Mouse (Mus musculus) intestine, embryonic 14.5 days (tissue): Measurements from ENCODE around the gene Slc17a9. TPM values are rescaled to one million over a fixed set of nuclear protein-coding genes. Genes with fewer than 3 reads are reported as not detected.
"Not testable (repeated sequence)": the region's sequence is repeated elsewhere in the genome, so short reads cannot be mapped to it uniquely, and the experiment has no call there.

Experiments used
- ATAC-seq: fragments of 200-750 bp; cut with Nextera tagmentation; replicated peaks from 2 replicates; pipeline ENCODE4 v1.8.0; 2017; ENCODE audit warnings: low read depth, moderate number of reproducible peaks, moderate TSS enrichment, moderate library complexity; ENCODE audit not compliant: low FRiP score, low TSS enrichment
- DNase-seq: peaks from one replicate; pipeline ENCODE4 v3.0.0-alpha.2; 2018; ENCODE audit warnings: low spot score
- H3K27ac ChIP-seq: fragments of 300-500 bp; sonication (generic); 2 replicates; pipeline ENCODE4 v1.5.1; 2014; ENCODE audit warnings: low read depth, mild to moderate bottlenecking, control low read depth
- H3K27me3 ChIP-seq: fragments of 300-500 bp; sonication (generic); replicated peaks from 2 replicates; pipeline ENCODE4 v1.6.1; 2014; ENCODE audit warnings: low read length, control low read depth; ENCODE audit not compliant: control insufficient read depth, insufficient read depth
- H3K36me3 ChIP-seq: fragments of 300-500 bp; sonication (generic); 2 replicates; pipeline ENCODE4 v1.6.1; 2014; ENCODE audit warnings: low read length, control low read depth; ENCODE audit not compliant: control insufficient read depth, insufficient read depth
- H3K4me1 ChIP-seq: fragments of 300-500 bp; sonication (generic); replicated peaks from 2 replicates; pipeline ENCODE4 v1.6.1; 2014; ENCODE audit warnings: low read length, control low read depth, mixed read lengths; ENCODE audit not compliant: control insufficient read depth, insufficient read depth
- H3K4me2 ChIP-seq: fragments of 300-500 bp; sonication (generic); 2 replicates; pipeline ENCODE4 v1.6.1; 2014; ENCODE audit warnings: low read length
- H3K4me3 ChIP-seq: fragments of 300-500 bp; sonication (generic); 2 replicates; pipeline ENCODE4 v1.5.1; 2014; ENCODE audit warnings: low read depth, low read length, control low read depth, mixed read lengths
- H3K9ac ChIP-seq: fragments of 300-500 bp; sonication (generic); 2 replicates; pipeline ENCODE4 v1.6.1; 2014; ENCODE audit warnings: mild to moderate bottlenecking, low read length
- H3K9me3 ChIP-seq: fragments of 300-500 bp; sonication (generic); 2 replicates; pipeline ENCODE4 v1.6.1; 2016; ENCODE audit warnings: low read length, control low read depth; ENCODE audit not compliant: control insufficient read depth
- whole genome bisulfite sequencing: fragments of 180-500 bp; shearing (Covaris S2); extraction: QIAGEN DNeasy Blood & Tissue Kit; methylation state at CpG from one replicate; pipeline ENCODE4 v1.1.7; 2014; 5-methylcytosine and 5-hydroxymethylcytosine counted together
- polyA plus RNA-seq: library from polyadenylated mRNA; unstranded; fragments of >200 nt; fragmentation: Nextera tagmentation; extraction: Ambion mirVana; gene quantifications from 2 replicates; pipeline ENCODE4 v1.2.1, GENCODE M21; 2014

The Slc17a9 gene
- polyA plus RNA-seq, 1 experiment from 2014 or later = 2.1 TPM

- no peak overlapping the region for H3K27ac ChIP-seq
- H3K4me3 ChIP-seq = no peak overlapping the region
- H3K9ac ChIP-seq = no peak overlapping the region
- DNase-seq (no peak), ATAC-seq (no peak)
- no peaks in the 10 kb centered on the region for H3K9me3 ChIP-seq
- 86% methylated on average over 3 of the region's 3 CpGs for WGBS
- no peaks in the 10 kb centered on the region for H3K27me3 ChIP-seq
- peaks cover 9% of the 10 kb centered on the region; the same call in 1 of the 2 replicates for H3K36me3 ChIP-seq
- no peak overlapping the region for H3K4me2 ChIP-seq
- peaks cover 29% of the 10 kb centered on the region for H3K4me1 ChIP-seq
These were observed 20.0 kb upstream of the Slc17a9 start for GRCm38 (mm10) chr2:180705066-180705465.

- H3K9me3 ChIP-seq = no peaks in the 10 kb centered on the region
- H3K36me3 ChIP-seq = peaks cover 9% of the 10 kb centered on the region; the same call in 1 of the 2 replicates
- DNase-seq = no peak
- 92% methylated on average over 5 of the region's 5 CpGs for WGBS
- no peak overlapping the region for H3K9ac ChIP-seq
- no peak overlapping the region for H3K4me2 ChIP-seq
- no peaks in the 10 kb centered on the region for H3K27me3 ChIP-seq
- ATAC-seq = no peak
- no peak overlapping the region for H3K27ac ChIP-seq
- H3K4me3 ChIP-seq = no peak overlapping the region
- peaks cover 21% of the 10 kb centered on the region for H3K4me1 ChIP-seq
These were observed 19.1 kb upstream of the Slc17a9 start for GRCm38 (mm10) chr2:180705975-180706374.

DNA sequence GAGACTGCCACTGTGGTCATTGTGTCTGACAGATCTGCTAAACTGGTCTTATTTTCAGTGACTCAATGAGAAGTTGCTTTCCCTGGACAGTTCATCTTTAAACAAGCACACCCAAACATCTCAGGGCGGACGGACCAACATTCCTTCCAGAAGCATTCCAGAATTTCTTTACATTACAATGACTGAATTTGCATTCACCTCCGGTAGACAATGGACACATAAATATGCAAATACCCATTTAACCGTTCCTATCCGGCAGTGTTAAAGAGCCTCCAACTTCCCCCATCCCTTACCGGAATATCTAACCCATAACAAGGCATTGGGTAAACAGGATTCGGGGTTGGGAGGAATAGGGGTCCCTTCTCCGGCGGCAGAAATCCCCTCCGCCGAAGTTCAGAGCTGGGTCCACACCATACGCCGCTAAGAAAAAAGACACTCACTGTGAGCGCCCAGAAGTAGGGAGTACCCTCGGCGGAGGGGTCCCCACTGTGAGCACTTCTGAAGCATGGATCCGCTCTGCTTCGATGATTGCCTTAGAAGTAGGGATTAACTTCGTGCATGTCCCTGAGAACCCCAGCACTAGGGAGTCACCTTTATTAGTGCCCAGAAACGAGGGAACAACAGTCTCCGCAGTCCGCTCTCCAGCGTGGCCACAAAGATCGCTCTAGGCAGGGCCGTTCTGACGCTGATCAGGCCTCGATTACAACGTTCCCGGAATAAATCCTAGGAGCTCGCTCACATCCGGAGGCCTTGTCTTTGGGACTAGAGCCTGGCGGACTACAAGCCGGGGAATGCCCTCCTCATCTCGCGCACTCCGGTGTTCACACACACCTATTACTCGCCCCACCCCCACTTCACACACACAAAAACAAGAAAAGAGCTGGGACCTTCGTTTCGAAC, 15.8 kb upstream of the Slc17a9 start:
- Histone ChIP-seq H3K4me1 (peaks cover 19% of the 10 kb centered on the region), H3K9ac (peak overlapping the region; percentile 99), H3K36me3 (peaks cover 26% of the 10 kb centered on the region), H3K4me3 (peak overlapping the region; percentile 99), H3K27me3 (no peaks in the 10 kb centered on the region), H3K4me2 (peak overlapping the region; percentile 71), H3K27ac (peak overlapping the region; percentile 84), H3K9me3 (no peaks in the 10 kb centered on the region)
- under 1% methylated on average over 39 of the region's 39 CpGs for WGBS
- DNase-seq (no peak), ATAC-seq (peak; percentile 71)

- H3K4me2 ChIP-seq = peak within 1 kb of the TSS; percentile 71
- peak within 1 kb of the TSS; percentile 85 for H3K27ac ChIP-seq
- no peaks in the 10 kb centered on the region for H3K9me3 ChIP-seq
- H3K9ac ChIP-seq = peak within 1 kb of the TSS; percentile 99
- no peaks in the 10 kb centered on the region for H3K27me3 ChIP-seq
- H3K36me3 ChIP-seq = peaks cover 33% of the 10 kb centered on the region
- WGBS = 1% methylated on average over 38 of the region's 43 CpGs
- ATAC-seq (peak; percentile 92), DNase-seq (peak; percentile 96)
- H3K4me3 ChIP-seq = peak within 1 kb of the TSS; percentile 99
- peaks cover 19% of the 10 kb centered on the region for H3K4me1 ChIP-seq
These were observed 15.2 kb upstream of the Slc17a9 start, which contains the start of the genes Dido1 and Gid8 for GRCm38 (mm10) chr2:180709923-180710272. TSS of gene Dido1 (minus strand) at chr2:180709999. TSS of gene Gid8 (plus strand) at chr2:180710117.

DNA sequence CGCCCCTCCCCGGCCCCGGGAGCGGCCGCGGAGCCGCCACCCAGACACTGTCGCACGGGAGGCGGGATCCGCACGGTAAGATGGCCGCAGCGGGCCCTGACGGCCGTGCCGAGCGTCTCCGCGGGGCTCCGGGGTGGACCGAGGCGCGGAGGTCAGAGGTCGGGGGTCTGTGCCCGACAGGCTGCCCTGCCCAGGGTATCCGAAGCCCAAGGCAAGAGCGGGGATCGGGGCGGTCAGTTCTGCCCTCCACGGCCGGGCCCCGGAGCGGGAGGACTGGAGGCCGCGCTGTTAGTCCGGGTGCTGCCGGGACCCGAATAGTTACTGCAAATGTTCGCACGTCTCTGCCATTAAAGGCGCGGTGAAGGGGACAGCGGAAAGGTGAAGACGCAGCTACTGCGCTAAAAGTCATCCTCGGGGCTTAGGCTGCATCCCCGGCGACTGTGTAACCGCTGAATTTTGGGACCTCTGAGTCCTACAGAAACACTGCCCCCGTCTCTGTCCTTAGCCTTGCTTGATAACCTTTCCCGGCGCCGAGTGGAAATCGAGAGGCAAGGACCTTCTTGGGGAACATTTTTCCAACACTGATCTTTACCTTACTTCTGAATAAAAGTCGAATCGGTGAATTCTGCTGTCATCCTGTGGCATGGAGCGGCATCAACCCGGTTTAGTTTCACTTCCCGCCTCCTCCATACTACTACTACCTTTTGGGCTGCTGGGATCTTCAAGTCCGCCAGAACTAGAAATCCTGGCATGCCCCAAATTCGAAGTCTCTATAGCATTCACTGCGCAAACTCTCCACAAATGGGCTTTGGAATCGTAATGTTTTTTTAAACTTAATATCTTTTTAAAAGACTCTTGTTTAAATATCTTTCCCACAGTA, 14.5 kb upstream of the Slc17a9 start:
- ATAC-seq (peak; percentile 80), DNase-seq (no peak)
- peak overlapping the region; percentile 85 for H3K27ac ChIP-seq
- H3K27me3 ChIP-seq = no peaks in the 10 kb centered on the region
- no peaks in the 10 kb centered on the region for H3K9me3 ChIP-seq
- 2% methylated on average over 58 of the region's 64 CpGs for WGBS
- peak overlapping the region; percentile 99 for H3K4me3 ChIP-seq
- H3K4me2 ChIP-seq = peak overlapping the region; percentile 52
- peak overlapping the region; percentile 99 for H3K9ac ChIP-seq
- peaks cover 19% of the 10 kb centered on the region for H3K4me1 ChIP-seq
- H3K36me3 ChIP-seq = peaks cover 29% of the 10 kb centered on the region

- DNase-seq (no peak), ATAC-seq (no peak)
- Histone ChIP-seq H3K27me3 (no peaks in the 10 kb centered on the region), H3K4me2 (peak overlapping the region; percentile 52), H3K9me3 (no peaks in the 10 kb centered on the region), H3K4me1 (peaks cover 19% of the 10 kb centered on the region), H3K27ac (no peak overlapping the region), H3K9ac (peak overlapping the region; percentile 99; the same call in 1 of the 2 replicates), H3K36me3 (peaks cover 33% of the 10 kb centered on the region), H3K4me3 (peak overlapping the region; percentile 99)
- whole genome bisulfite sequencing = 61% methylated on average over 4 of the region's 4 CpGs
These were observed 13.5 kb upstream of the Slc17a9 start for GRCm38 (mm10) chr2:180711527-180711926.

- peaks cover 37% of the 10 kb centered on the region for H3K36me3 ChIP-seq
- DNase-seq = no peak
- no peaks in the 10 kb centered on the region for H3K27me3 ChIP-seq
- H3K4me2 ChIP-seq = no peak overlapping the region
- no peaks in the 10 kb centered on the region for H3K9me3 ChIP-seq
- H3K4me3 ChIP-seq = no peak overlapping the region
- H3K4me1 ChIP-seq = peaks cover 19% of the 10 kb centered on the region
- no peak for ATAC-seq
- no peak overlapping the region for H3K27ac ChIP-seq
- H3K9ac ChIP-seq = no peak overlapping the region
- 97% methylated on average over 5 of the region's 5 CpGs for WGBS
These were observed 12.9 kb upstream of the Slc17a9 start for GRCm38 (mm10) chr2:180712037-180712689.

DNA sequence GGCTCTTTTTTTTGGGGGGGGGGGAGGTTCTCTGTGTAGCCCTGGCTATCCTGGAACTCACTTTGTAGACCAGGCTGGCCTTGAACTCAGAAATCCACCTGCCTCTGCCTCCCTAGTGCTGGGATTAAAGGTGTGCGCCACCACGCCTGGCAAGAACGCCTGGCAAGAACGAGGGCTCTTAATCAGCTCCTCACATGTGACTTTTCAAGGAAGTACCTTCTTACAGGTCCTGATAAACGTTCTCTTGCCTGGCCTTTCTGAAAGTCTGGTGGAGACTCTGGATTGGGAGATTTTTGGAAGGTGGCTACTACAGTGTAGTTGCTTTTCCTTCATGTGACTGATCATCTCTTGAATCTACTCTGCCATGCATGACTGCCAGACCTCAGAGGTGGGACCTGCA, 2.3 kb upstream of the Slc17a9 start:
- not testable (repeated sequence) for ATAC-seq, H3K4me3 ChIP-seq, H3K27me3 ChIP-seq, H3K4me2 ChIP-seq, H3K9me3 ChIP-seq, H3K9ac ChIP-seq, H3K4me1 ChIP-seq, DNase-seq, H3K27ac ChIP-seq
- 90% methylated on average over 5 of the region's 5 CpGs for WGBS
- peaks cover 58% of the 10 kb centered on the region for H3K36me3 ChIP-seq
